Mouse (Mus musculus) ovary, adult 10 weeks (tissue): ENCODE measurements around the gene Sorbs1. TPM values are rescaled to one million over a fixed set of nuclear protein-coding genes. Genes with fewer than 3 reads are reported as not detected.

Experiments
- polyA plus RNA-seq: library from polyadenylated mRNA; stranded (reverse); fragments of 350-450 nt; fragmentation: Illumina TruSeq; extraction: RNeasy Lipid Tissue Mini Kit (QIAGEN cat#74804); gene quantifications from one replicate; pipeline ENCODE4 v1.2.3, GENCODE M21; 2014

The Sorbs1 gene
- polyA plus RNA-seq = 110 TPM

DNA sequence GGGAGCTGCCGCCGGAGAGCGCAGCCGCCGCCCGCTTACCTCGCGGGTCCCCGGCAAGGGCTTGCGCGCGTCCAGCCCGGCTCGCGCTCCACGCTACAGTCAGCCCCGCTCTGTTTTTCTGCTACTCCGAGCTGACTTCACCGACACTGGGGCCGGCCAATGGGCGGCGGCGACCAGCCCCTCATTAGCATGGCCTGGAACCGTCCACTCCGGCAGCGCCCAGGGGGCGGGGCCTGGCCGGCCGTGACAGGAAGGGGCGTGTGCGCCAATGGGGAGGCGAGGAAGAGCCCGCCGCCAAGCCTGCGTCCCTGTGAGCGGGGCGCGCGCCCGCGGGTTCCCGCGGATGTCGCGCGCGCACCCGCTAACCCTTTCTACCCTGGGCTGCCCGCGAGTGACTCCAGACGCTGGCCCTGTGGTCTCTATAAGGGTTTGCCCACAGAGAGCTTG, at the start of gene Sorbs1:
TSS of gene Sorbs1 (minus strand) at position 148 of the 447 bp plus-strand sequence.

DNA sequence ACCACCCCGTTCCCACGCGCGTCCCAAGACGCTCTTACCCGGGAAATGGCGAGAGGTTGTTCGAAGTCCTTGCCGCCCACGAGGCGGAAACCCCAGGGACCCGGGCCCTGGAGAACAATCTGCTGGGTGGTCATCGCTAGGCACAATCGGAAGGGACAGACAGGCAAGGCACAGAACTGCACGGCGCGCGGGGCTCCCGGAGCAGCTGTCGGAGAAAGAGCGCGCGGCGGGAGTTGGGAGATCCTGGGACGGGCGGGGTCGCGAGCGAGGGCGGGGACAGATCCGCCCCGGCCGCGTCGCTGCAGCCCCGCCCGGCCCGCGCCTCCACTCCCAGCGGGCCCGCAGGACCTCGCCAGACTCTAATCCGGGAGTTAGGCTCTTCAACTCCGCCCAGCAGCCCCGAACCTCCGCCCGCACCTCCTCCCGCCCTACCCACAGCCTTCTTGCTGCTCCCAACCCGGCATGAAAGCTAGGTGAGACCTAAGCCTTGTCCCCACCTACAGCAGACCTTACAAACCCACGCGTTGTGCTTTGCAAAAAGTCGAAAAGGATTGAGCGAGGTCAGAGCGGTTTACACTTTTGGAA, 242.2 kb downstream of the Sorbs1 start, which contains the start of gene Pdlim1:
TSS of gene Pdlim1 (minus strand) at position 535 of the 585 bp plus-strand sequence.

Other genes with a start within 250 kb of the Sorbs1 start
- 21.7 TPM for gene Pdlim1, start 241.9 kb downstream of the Sorbs1 start, polyA plus RNA-seq
- 13.7 TPM for gene Aldh18a1, start 74.7 kb upstream of the Sorbs1 start, polyA plus RNA-seq
- gene Tctn3, start 98.5 kb upstream of the Sorbs1 start, polyA plus RNA-seq = 8.0 TPM
- 89.5 TPM for gene Entpd1, start 98.6 kb upstream of the Sorbs1 start, polyA plus RNA-seq
- 1.1 TPM for gene Cc2d2b, start 235.0 kb upstream of the Sorbs1 start, polyA plus RNA-seq